Mouse (Mus musculus) left cerebral cortex, adult 18-20 months (tissue): ENCODE data around the gene Med12l. TPM values are rescaled to one million over a fixed set of nuclear protein-coding genes. Genes with fewer than 3 reads are reported as not detected.
"Not testable (repeated sequence)": the region's sequence is repeated elsewhere in the genome, so short reads cannot be mapped to it uniquely, and the experiment has no call there.

ENCODE experiments used
- DNase-seq, 2 experiments: peaks; one replicate each; pipeline ENCODE4 v3.0.0; 2021 to 2022; ENCODE audit warnings: low spot score in 2 of 2, mixed read lengths in 1 of 2
- total RNA-seq, 2 experiments: library from RNA; stranded (reverse); gene quantifications; 2 replicates each; pipeline ENCODE4 v1.2.3; 2021

The Med12l gene
- total RNA-seq, 2 experiments from 2014 or later, result 49.0 to 51.5 TPM

- DNase-seq, result no peak
These were observed 87.1 kb downstream of the Med12l start for GRCm38 (mm10) chr3:59092702-59093101.

- DNase-seq, result no peak
These were observed 91.8 kb downstream of the Med12l start for GRCm38 (mm10) chr3:59097421-59097820.

GRCm38 (mm10) chr3:59098540-59098939 is 92.9 kb downstream of the Med12l start:
- DNase-seq, result no peak

- no peak for DNase-seq
These were observed 95.8 kb downstream of the Med12l start, which contains the start of gene Gpr171 for GRCm38 (mm10) chr3:59101218-59101986. Gene Gpr171, minus strand, starts transcription at chr3:59101821.

- DNase-seq, result no peak
These were observed 96.5 kb downstream of the Med12l start for GRCm38 (mm10) chr3:59102146-59102545.

GRCm38 (mm10) chr3:59104462-59104861 is 98.8 kb downstream of the Med12l start:
- DNase-seq, result no peak

GRCm38 (mm10) chr3:59107439-59107838 is 101.8 kb downstream of the Med12l start:
- no peak for DNase-seq

- not testable (repeated sequence) for DNase-seq
These were observed 104.2 kb downstream of the Med12l start for GRCm38 (mm10) chr3:59109834-59110233.

GRCm38 (mm10) chr3:59111944-59112343 is 106.3 kb downstream of the Med12l start:
- no peak for DNase-seq

- not testable (repeated sequence) for DNase-seq
These were observed 107.7 kb downstream of the Med12l start for GRCm38 (mm10) chr3:59113291-59113690.

- no peak for DNase-seq
These were observed 108.4 kb downstream of the Med12l start for GRCm38 (mm10) chr3:59113973-59114517.

- no peak for DNase-seq
These were observed 115.6 kb downstream of the Med12l start for GRCm38 (mm10) chr3:59121067-59121730.

GRCm38 (mm10) chr3:59121780-59122449 is 116.3 kb downstream of the Med12l start:
- no peak for DNase-seq

- no peak for DNase-seq
These were observed 119.4 kb downstream of the Med12l start for GRCm38 (mm10) chr3:59125022-59125421.

- no peak for DNase-seq
These were observed 120.3 kb downstream of the Med12l start for GRCm38 (mm10) chr3:59125783-59126555.

- no peak for DNase-seq
These were observed 123.1 kb downstream of the Med12l start for GRCm38 (mm10) chr3:59128681-59129080.

- no peak for DNase-seq
These were observed 123.9 kb downstream of the Med12l start for GRCm38 (mm10) chr3:59129547-59129946.

- DNase-seq, result no peak
These were observed 124.8 kb downstream of the Med12l start for GRCm38 (mm10) chr3:59130431-59130830.

GRCm38 (mm10) chr3:59131081-59131480 is 125.5 kb downstream of the Med12l start:
- no peak for DNase-seq

- DNase-seq, result no peak
These were observed 126.3 kb downstream of the Med12l start for GRCm38 (mm10) chr3:59131966-59132365.

- no peak for DNase-seq
These were observed 127.6 kb downstream of the Med12l start for GRCm38 (mm10) chr3:59133189-59133588.
